Mouse (Mus musculus) liver, postnatal 0 days (tissue): ENCODE measurements around the gene Slc4a4.

Experiments
- CTCF ChIP-seq: sonication (generic); IDR thresholded peaks from 2 replicates; pipeline ENCODE4 v1.5.1; 2016; ENCODE audit warnings: antibody characterized with exemption, low read depth
- EP300 ChIP-seq: IDR thresholded peaks from 2 replicates; pipeline ENCODE4 v1.6.1; 2016; ENCODE audit warnings: antibody characterized with exemption, low read depth, mild to moderate bottlenecking

- TF ChIP-seq EP300 (no peak), CTCF (peak; percentile 54)
Measured at GRCm38 (mm10) chr5:88862163-88862562, 24.5 kb upstream of the Slc4a4 start.
